Mouse (Mus musculus) limb, embryonic 11.5 days (tissue): ENCODE results near the gene Prkn. TPM values are rescaled to one million over a fixed set of nuclear protein-coding genes. Genes with fewer than 3 reads are reported as not detected.

ENCODE experiments used
- ATAC-seq: fragments of 200-750 bp; cut with Nextera tagmentation; 2 replicates; pipeline ENCODE4 v1.8.0; 2017; ENCODE audit warnings: low read depth; ENCODE audit not compliant: insufficient number of reproducible peaks, low FRiP score, low TSS enrichment
- DNase-seq: peaks from one replicate; pipeline ENCODE4 v3.0.0-alpha.2; 2015; ENCODE audit warnings: low spot score
- H3K27ac ChIP-seq: fragments of 300-500 bp; sonication (generic); replicated peaks from 2 replicates; pipeline ENCODE4 v1.5.1; 2014; ENCODE audit warnings: low read depth, mild to moderate bottlenecking, low read length
- H3K27me3 ChIP-seq: fragments of 300-500 bp; sonication (generic); 2 replicates; pipeline ENCODE4 v1.6.1; 2014; ENCODE audit warnings: mild to moderate bottlenecking, low read length, mixed read lengths; ENCODE audit not compliant: control insufficient read depth, insufficient read depth
- H3K36me3 ChIP-seq: fragments of 300-500 bp; sonication (generic); 2 replicates; pipeline ENCODE4 v1.6.1; 2014; ENCODE audit warnings: mild to moderate bottlenecking, low read length, moderate library complexity, mixed read lengths; ENCODE audit not compliant: control insufficient read depth, insufficient read depth
- H3K4me1 ChIP-seq: fragments of 300-500 bp; sonication (generic); 2 replicates; pipeline ENCODE4 v1.6.1; 2014; ENCODE audit warnings: low read length, mixed read lengths; ENCODE audit not compliant: control insufficient read depth, insufficient read depth
- H3K4me2 ChIP-seq: fragments of 300-500 bp; sonication (generic); 2 replicates; pipeline ENCODE4 v1.6.1; 2014; ENCODE audit warnings: low read depth, mild to moderate bottlenecking, moderate library complexity; ENCODE audit not compliant: severe bottlenecking
- H3K4me3 ChIP-seq: fragments of 300-500 bp; sonication (generic); 2 replicates; pipeline ENCODE4 v1.5.1; 2014; ENCODE audit warnings: low read depth, low read length
- H3K9ac ChIP-seq: fragments of 300-500 bp; sonication (generic); 2 replicates; pipeline ENCODE4 v1.6.1; 2014; ENCODE audit warnings: mild to moderate bottlenecking, low read length
- H3K9me3 ChIP-seq: fragments of 300-500 bp; sonication (generic); 2 replicates; pipeline ENCODE4 v1.6.1; 2016; ENCODE audit warnings: low read length; ENCODE audit not compliant: control insufficient read depth
- WGBS: fragments of 180-500 bp; shearing (Covaris S2); extraction: QIAGEN DNeasy Blood & Tissue Kit; methylation state at CpG from one replicate; pipeline ENCODE4 v1.1.7; 2014; 5-methylcytosine and 5-hydroxymethylcytosine counted together
- polyA plus RNA-seq: library from polyadenylated mRNA; unstranded; fragments of >200 nt; fragmentation: Nextera tagmentation; extraction: Ambion mirVana; gene quantifications from 2 replicates; pipeline ENCODE4 v1.2.1, GENCODE M21; 2014

Prkn gene
- polyA plus RNA-seq, 1 experiment from 2014 or later = 1.2 TPM

- H3K9ac ChIP-seq = no peak overlapping the region
- H3K27me3 ChIP-seq = no peaks in the 10 kb centered on the region
- WGBS = 75% methylated on average over 10 of the region's 10 CpGs
- ATAC-seq (no peak), DNase-seq (no peak)
- H3K4me3 ChIP-seq = no peak overlapping the region
- H3K27ac ChIP-seq = no peak overlapping the region
- H3K4me2 ChIP-seq = no peak overlapping the region
- no peaks in the 10 kb centered on the region for H3K9me3 ChIP-seq
- no peaks in the 10 kb centered on the region for H3K4me1 ChIP-seq
- no peaks in the 10 kb centered on the region for H3K36me3 ChIP-seq
Measured at GRCm38 (mm10) chr17:11949551-11950197, 1109.5 kb downstream of the Prkn start.

- ATAC-seq (no peak), DNase-seq (no peak)
- H3K4me1 ChIP-seq = no peaks in the 10 kb centered on the region
- no peak overlapping the region for H3K27ac ChIP-seq
- H3K27me3 ChIP-seq = no peaks in the 10 kb centered on the region
- WGBS = 71% methylated on average over 8 of the region's 8 CpGs
- H3K4me2 ChIP-seq = no peak overlapping the region
- H3K36me3 ChIP-seq = no peaks in the 10 kb centered on the region
- H3K4me3 ChIP-seq = no peak overlapping the region
- H3K9ac ChIP-seq = no peak overlapping the region
- H3K9me3 ChIP-seq = no peaks in the 10 kb centered on the region
Measured at GRCm38 (mm10) chr17:11950198-11950594, 1110.0 kb downstream of the Prkn start.

- Histone ChIP-seq H3K9me3 (no peaks in the 10 kb centered on the region; the same call in 1 of the 2 replicates), H3K36me3 (no peaks in the 10 kb centered on the region), H3K4me1 (no peaks in the 10 kb centered on the region), H3K4me3 (no peak overlapping the region), H3K27me3 (no peaks in the 10 kb centered on the region), H3K9ac (no peak overlapping the region), H3K4me2 (no peak overlapping the region), H3K27ac (no peak overlapping the region)
- 78% methylated on average over 6 of the region's 6 CpGs for WGBS
- DNase-seq (no peak), ATAC-seq (no peak)
Measured at GRCm38 (mm10) chr17:11955317-11955716, 1115.1 kb downstream of the Prkn start.

- no peak for ATAC-seq
- H3K9me3 ChIP-seq = no peaks in the 10 kb centered on the region; the same call in 1 of the 2 replicates
- no peaks in the 10 kb centered on the region for H3K4me1 ChIP-seq
- 89% methylated on average over 8 of the region's 8 CpGs for WGBS
- H3K27me3 ChIP-seq = no peaks in the 10 kb centered on the region
- DNase-seq = no peak
- H3K36me3 ChIP-seq = no peaks in the 10 kb centered on the region
- H3K27ac ChIP-seq = no peak overlapping the region
- H3K4me3 ChIP-seq = no peak overlapping the region
- no peak overlapping the region for H3K9ac ChIP-seq
- H3K4me2 ChIP-seq = no peak overlapping the region
Measured at GRCm38 (mm10) chr17:11960492-11960891, 1120.3 kb downstream of the Prkn start.

- H3K4me2 ChIP-seq = no peak overlapping the region
- no peaks in the 10 kb centered on the region for H3K27me3 ChIP-seq
- H3K27ac ChIP-seq = no peak overlapping the region
- WGBS = 54% methylated on average over 11 of the region's 11 CpGs
- H3K9ac ChIP-seq = no peak overlapping the region
- H3K4me3 ChIP-seq = no peak overlapping the region
- H3K4me1 ChIP-seq = no peaks in the 10 kb centered on the region
- no peak for ATAC-seq
- DNase-seq = no peak
- H3K36me3 ChIP-seq = no peaks in the 10 kb centered on the region
- H3K9me3 ChIP-seq = peaks cover 2% of the 10 kb centered on the region; the same call in 1 of the 2 replicates
Measured at GRCm38 (mm10) chr17:11962808-11963207, 1122.6 kb downstream of the Prkn start.

GRCm38 (mm10) chr17:11970160-11970559 lies 1130.0 kb downstream of the Prkn start:
- DNase-seq (no peak), ATAC-seq (no peak)
- Histone ChIP-seq H3K4me1 (0 out of 2 replicates have a peak, but pooled peaks cover 4% of the 10 kb centered on the region), H3K36me3 (no peaks in the 10 kb centered on the region), H3K9ac (no peak overlapping the region), H3K4me3 (no peak overlapping the region), H3K4me2 (no peak overlapping the region), H3K9me3 (0 out of 2 replicates have a peak, but pooled peaks cover 2% of the 10 kb centered on the region), H3K27me3 (no peaks in the 10 kb centered on the region), H3K27ac (no peak overlapping the region)
- 81% methylated on average over 1 of the region's 1 CpGs for WGBS

GRCm38 (mm10) chr17:11972550-11972949 lies 1132.4 kb downstream of the Prkn start:
- no peak overlapping the region for H3K27ac ChIP-seq
- DNase-seq (peak; percentile 42), ATAC-seq (no peak)
- 0 out of 2 replicates have a peak, but pooled peaks cover 4% of the 10 kb centered on the region for H3K4me1 ChIP-seq
- no peaks in the 10 kb centered on the region for H3K9me3 ChIP-seq
- no peaks in the 10 kb centered on the region for H3K36me3 ChIP-seq
- no peak overlapping the region for H3K4me3 ChIP-seq
- H3K27me3 ChIP-seq = no peaks in the 10 kb centered on the region
- 8% methylated on average over 9 of the region's 9 CpGs for WGBS
- no peak overlapping the region for H3K4me2 ChIP-seq
- H3K9ac ChIP-seq = no peak overlapping the region

GRCm38 (mm10) chr17:11972969-11973787 lies 1133.0 kb downstream of the Prkn start:
- no peak overlapping the region for H3K4me3 ChIP-seq
- DNase-seq (no peak), ATAC-seq (0 out of 2 replicates have a peak, but pooled peaks have one; percentile 39)
- H3K36me3 ChIP-seq = no peaks in the 10 kb centered on the region
- no peaks in the 10 kb centered on the region for H3K9me3 ChIP-seq
- H3K4me1 ChIP-seq = peaks cover 4% of the 10 kb centered on the region; the same call in 1 of the 2 replicates
- WGBS = 52% methylated on average over 13 of the region's 13 CpGs
- H3K27me3 ChIP-seq = no peaks in the 10 kb centered on the region
- no peak overlapping the region for H3K9ac ChIP-seq
- H3K27ac ChIP-seq = no peak overlapping the region
- H3K4me2 ChIP-seq = no peak overlapping the region
